Mouse (Mus musculus): ENCODE data around the gene Pqbp1. TPM values are rescaled to one million over a fixed set of nuclear protein-coding genes. Genes with fewer than 3 reads are reported as not detected.
"Not testable (repeated sequence)": the region's sequence is repeated elsewhere in the genome, so short reads cannot be mapped to it uniquely, and the experiment has no call there.

The Pqbp1 gene
- polyA plus RNA-seq, 1 experiment from 2014 or later = 228 TPM

- 79% methylated on average over 6 of the region's 6 CpGs for WGBS
- H3K4me2 ChIP-seq (ENCODE audit: low read length) = no peak overlapping the region
- H3K4me3 ChIP-seq (ENCODE audit: low read depth, low read length) = no peak overlapping the region
- H3K36me3 ChIP-seq (ENCODE audit: control insufficient read depth, insufficient read depth, low read length) = peaks cover 7% of the 10 kb centered on the region
- peaks cover 8% of the 10 kb centered on the region; the same call in 1 of the 2 replicates for H3K4me1 ChIP-seq (ENCODE audit: control insufficient read depth, insufficient read depth, low read length)
- no peak for ATAC-seq
- H3K27ac ChIP-seq (ENCODE audit: low read length) = no peak overlapping the region
- no peaks in the 10 kb centered on the region for H3K9me3 ChIP-seq (replicated peaks; ENCODE audit: control insufficient read depth, low read length, poor library complexity, severe bottlenecking)
- no peak overlapping the region for H3K9ac ChIP-seq (ENCODE audit: low read depth, low read length)
- no peaks in the 10 kb centered on the region for H3K27me3 ChIP-seq (ENCODE audit: control insufficient read depth, insufficient read depth, low read depth, low read length)
Measured at GRCm38 (mm10) chrX:7926266-7926665, 27.2 kb upstream of the Pqbp1 start.

- H3K4me1 ChIP-seq (ENCODE audit: control insufficient read depth, insufficient read depth, low read length) = peaks cover 8% of the 10 kb centered on the region; the same call in 1 of the 2 replicates
- H3K4me3 ChIP-seq (ENCODE audit: low read depth, low read length) = peak overlapping the region; percentile 54
- H3K9ac ChIP-seq (ENCODE audit: low read depth, low read length) = peak overlapping the region; percentile 70
- peaks cover 4% of the 10 kb centered on the region for H3K36me3 ChIP-seq (ENCODE audit: control insufficient read depth, insufficient read depth, low read length)
- H3K9me3 ChIP-seq (replicated peaks; ENCODE audit: control insufficient read depth, low read length, poor library complexity, severe bottlenecking) = no peaks in the 10 kb centered on the region
- peak overlapping the region; percentile 85 for H3K27ac ChIP-seq (ENCODE audit: low read length)
- 25% methylated on average over 18 of the region's 48 CpGs for WGBS
- no peak; the same call in 1 of the 2 replicates for ATAC-seq
- peak overlapping the region; percentile 67 for H3K4me2 ChIP-seq (ENCODE audit: low read length)
- no peaks in the 10 kb centered on the region for H3K27me3 ChIP-seq (ENCODE audit: control insufficient read depth, insufficient read depth, low read depth, low read length)
Measured at GRCm38 (mm10) chrX:7922032-7922431, 23.0 kb upstream of the Pqbp1 start.

GRCm38 (mm10) chrX:7919601-7920383, 20.7 kb upstream of the Pqbp1 start, which contains the start of gene Pcsk1n:
Gene Pcsk1n, plus strand, starts transcription at chrX:7919822.
- Histone ChIP-seq H3K27ac (ENCODE audit: low read length) (peak within 1 kb of the TSS; percentile 85), H3K4me2 (ENCODE audit: low read length) (peak within 1 kb of the TSS; percentile 67), H3K4me3 (ENCODE audit: low read depth, low read length) (peak within 1 kb of the TSS; percentile 54), H3K36me3 (ENCODE audit: control insufficient read depth, insufficient read depth, low read length) (peaks cover 4% of the 10 kb centered on the region), H3K4me1 (ENCODE audit: control insufficient read depth, insufficient read depth, low read length) (peaks cover 8% of the 10 kb centered on the region; the same call in 1 of the 2 replicates), H3K9ac (ENCODE audit: low read depth, low read length) (peak within 1 kb of the TSS; percentile 73), H3K9me3 (replicated peaks; ENCODE audit: control insufficient read depth, low read length, poor library complexity, severe bottlenecking) (no peaks in the 10 kb centered on the region), H3K27me3 (ENCODE audit: control insufficient read depth, insufficient read depth, low read depth, low read length) (no peaks in the 10 kb centered on the region)
- WGBS = 15% methylated on average over 39 of the region's 40 CpGs
- ATAC-seq = peak; percentile 92

GRCm38 (mm10) chrX:7917960-7918359, 18.9 kb upstream of the Pqbp1 start:
- WGBS = 73% methylated on average over 6 of the region's 6 CpGs
- H3K27ac ChIP-seq (ENCODE audit: low read length); H3K4me2 ChIP-seq (ENCODE audit: low read length); H3K27me3 ChIP-seq (ENCODE audit: control insufficient read depth, insufficient read depth, low read depth, low read length); H3K9me3 ChIP-seq (replicated peaks; ENCODE audit: control insufficient read depth, low read length, poor library complexity, severe bottlenecking); ATAC-seq; H3K36me3 ChIP-seq (ENCODE audit: control insufficient read depth, insufficient read depth, low read length); H3K4me3 ChIP-seq (ENCODE audit: low read depth, low read length); H3K9ac ChIP-seq (ENCODE audit: low read depth, low read length); H3K4me1 ChIP-seq (ENCODE audit: control insufficient read depth, insufficient read depth, low read length): not testable (repeated sequence)

- H3K4me3 ChIP-seq (ENCODE audit: low read depth, low read length); H3K9me3 ChIP-seq (replicated peaks; ENCODE audit: control insufficient read depth, low read length, poor library complexity, severe bottlenecking); H3K27me3 ChIP-seq (ENCODE audit: control insufficient read depth, insufficient read depth, low read depth, low read length); H3K27ac ChIP-seq (ENCODE audit: low read length); H3K4me1 ChIP-seq (ENCODE audit: control insufficient read depth, insufficient read depth, low read length); H3K36me3 ChIP-seq (ENCODE audit: control insufficient read depth, insufficient read depth, low read length); H3K9ac ChIP-seq (ENCODE audit: low read depth, low read length); ATAC-seq; H3K4me2 ChIP-seq (ENCODE audit: low read length): not testable (repeated sequence)
- WGBS = 34% methylated on average over 3 of the region's 3 CpGs
Measured at GRCm38 (mm10) chrX:7915669-7916068, 16.6 kb upstream of the Pqbp1 start.

- Histone ChIP-seq H3K9me3 (replicated peaks; ENCODE audit: control insufficient read depth, low read length, poor library complexity, severe bottlenecking) (no peaks in the 10 kb centered on the region), H3K36me3 (ENCODE audit: control insufficient read depth, insufficient read depth, low read length) (no peaks in the 10 kb centered on the region), H3K4me3 (ENCODE audit: low read depth, low read length) (no peak overlapping the region), H3K27ac (ENCODE audit: low read length) (no peak overlapping the region), H3K9ac (ENCODE audit: low read depth, low read length) (no peak overlapping the region), H3K27me3 (ENCODE audit: control insufficient read depth, insufficient read depth, low read depth, low read length) (no peaks in the 10 kb centered on the region), H3K4me2 (ENCODE audit: low read length) (no peak overlapping the region), H3K4me1 (ENCODE audit: control insufficient read depth, insufficient read depth, low read length) (no peaks in the 10 kb centered on the region)
- WGBS = 42% methylated on average over 6 of the region's 6 CpGs
- ATAC-seq = no peak
Measured at GRCm38 (mm10) chrX:7910473-7910872, 11.4 kb upstream of the Pqbp1 start.

GRCm38 (mm10) chrX:7909242-7909641, 10.2 kb upstream of the Pqbp1 start, which contains the start of gene Gm10490:
Gene Gm10490, plus strand, starts transcription at chrX:7909542.
- WGBS = 92% methylated on average over 4 of the region's 4 CpGs
- H3K4me3 ChIP-seq (ENCODE audit: low read depth, low read length); H3K9ac ChIP-seq (ENCODE audit: low read depth, low read length); H3K4me1 ChIP-seq (ENCODE audit: control insufficient read depth, insufficient read depth, low read length); H3K9me3 ChIP-seq (replicated peaks; ENCODE audit: control insufficient read depth, low read length, poor library complexity, severe bottlenecking); H3K36me3 ChIP-seq (ENCODE audit: control insufficient read depth, insufficient read depth, low read length); H3K4me2 ChIP-seq (ENCODE audit: low read length); ATAC-seq; H3K27ac ChIP-seq (ENCODE audit: low read length); H3K27me3 ChIP-seq (ENCODE audit: control insufficient read depth, insufficient read depth, low read depth, low read length): not testable (repeated sequence)

GRCm38 (mm10) chrX:7907735-7908134, 8.7 kb upstream of the Pqbp1 start, which contains the start of gene Gm10491:
Gene Gm10491, minus strand, starts transcription at chrX:7907835.
- no peak within 1 kb of the TSS for H3K9ac ChIP-seq (ENCODE audit: low read depth, low read length)
- H3K27me3 ChIP-seq (ENCODE audit: control insufficient read depth, insufficient read depth, low read depth, low read length) = no peaks in the 10 kb centered on the region
- no peaks in the 10 kb centered on the region for H3K36me3 ChIP-seq (ENCODE audit: control insufficient read depth, insufficient read depth, low read length)
- no peak within 1 kb of the TSS for H3K4me2 ChIP-seq (ENCODE audit: low read length)
- WGBS = 84% methylated on average over 5 of the region's 5 CpGs
- ATAC-seq = no peak
- H3K9me3 ChIP-seq (replicated peaks; ENCODE audit: control insufficient read depth, low read length, poor library complexity, severe bottlenecking) = no peaks in the 10 kb centered on the region
- no peak within 1 kb of the TSS for H3K4me3 ChIP-seq (ENCODE audit: low read depth, low read length)
- no peak within 1 kb of the TSS for H3K27ac ChIP-seq (ENCODE audit: low read length)
- no peaks in the 10 kb centered on the region for H3K4me1 ChIP-seq (ENCODE audit: control insufficient read depth, insufficient read depth, low read length)

- 92% methylated on average over 5 of the region's 5 CpGs for WGBS
- Histone ChIP-seq H3K9ac (ENCODE audit: low read depth, low read length) (no peak overlapping the region), H3K27ac (ENCODE audit: low read length) (no peak overlapping the region), H3K36me3 (ENCODE audit: control insufficient read depth, insufficient read depth, low read length) (no peaks in the 10 kb centered on the region), H3K4me2 (ENCODE audit: low read length) (no peak overlapping the region), H3K4me1 (ENCODE audit: control insufficient read depth, insufficient read depth, low read length) (peaks cover 3% of the 10 kb centered on the region; the same call in 1 of the 2 replicates), H3K9me3 (replicated peaks; ENCODE audit: control insufficient read depth, low read length, poor library complexity, severe bottlenecking) (no peaks in the 10 kb centered on the region), H3K4me3 (ENCODE audit: low read depth, low read length) (no peak overlapping the region), H3K27me3 (ENCODE audit: control insufficient read depth, insufficient read depth, low read depth, low read length) (no peaks in the 10 kb centered on the region)
- ATAC-seq = no peak
Measured at GRCm38 (mm10) chrX:7904441-7904840, 5.4 kb upstream of the Pqbp1 start.

All from midbrain, embryonic 16.5 days (tissue).